Mouse (Mus musculus) gastrocnemius, adult 2 months (tissue): Measurements from ENCODE around the gene Lhfpl2. TPM values are rescaled to one million over a fixed set of nuclear protein-coding genes. Genes with fewer than 3 reads are reported as not detected.
A peak's percentile ranks its signal among the peaks of the same experiment; 100 is the strongest.

ENCODE experiments used
- DNase-seq: peaks from one replicate; pipeline ENCODE4 v3.0.0; 2022
- H3K27ac ChIP-seq: fragments of 200-600 bp; 2 replicates; pipeline ENCODE4 v1.8.1; 2022; ENCODE audit warnings: mild to moderate bottlenecking
- H3K4me3 ChIP-seq: fragments of 200-600 bp; 2 replicates; pipeline ENCODE4 v1.8.1; 2022; ENCODE audit warnings: mild to moderate bottlenecking, moderate library complexity
- CTCF ChIP-seq: fragments of 200-600 bp; IDR thresholded peaks from 2 replicates; pipeline ENCODE4 v1.8.1; 2022; ENCODE audit warnings: antibody characterized with exemption, mild to moderate bottlenecking, moderate library complexity
- intact Hi-C: fragments of 180-260 bp; cut with DNase I; formaldehyde crosslinking; loops from one replicate; pipeline ENCODE4 v1.15.1; 2025
- total RNA-seq, 2 experiments: library from RNA; stranded (reverse); gene quantifications; 2 replicates each; pipeline ENCODE4 v1.2.3; 2021

Gene Lhfpl2
- total RNA-seq, 2 experiments from 2014 or later, result 1.5 to 4.2 TPM

- Histone ChIP-seq H3K27ac (no peak overlapping the region), H3K4me3 (no peak overlapping the region)
- intact Hi-C loops, result no loop called here
- no peak for TF ChIP-seq CTCF
- no peak for DNase-seq
Observed at GRCm38 (mm10) chr13:94110556-94110955, 53.0 kb downstream of the Lhfpl2 start.

- Histone ChIP-seq H3K4me3 (no peak overlapping the region), H3K27ac (no peak overlapping the region)
- no peak for TF ChIP-seq CTCF
- intact Hi-C loops, result no loop called here
- peak; percentile 65 for DNase-seq
Observed at GRCm38 (mm10) chr13:94115476-94115875, 57.9 kb downstream of the Lhfpl2 start.

GRCm38 (mm10) chr13:94116705-94117410 is 59.3 kb downstream of the Lhfpl2 start:
- intact Hi-C loops, result no loop called here
- peak overlapping the region; percentile 32; the same call in 1 of the 2 replicates for H3K27ac ChIP-seq
- peak overlapping the region; percentile 53 for H3K4me3 ChIP-seq
- TF ChIP-seq CTCF, result no peak
- DNase-seq, result no peak

GRCm38 (mm10) chr13:94117522-94117921 is 59.9 kb downstream of the Lhfpl2 start:
- DNase-seq, result peak; percentile 47
- H3K27ac ChIP-seq, result no peak overlapping the region
- intact Hi-C loops, result no loop called here
- H3K4me3 ChIP-seq, result no peak overlapping the region; the same call in 1 of the 2 replicates
- TF ChIP-seq CTCF, result peak; percentile 24; the same call in 1 of the 2 replicates

GRCm38 (mm10) chr13:94118091-94118490 is 60.5 kb downstream of the Lhfpl2 start:
- intact Hi-C loops, result no loop called here
- H3K27ac ChIP-seq, result no peak overlapping the region
- TF ChIP-seq CTCF, result peak; percentile 42
- DNase-seq, result no peak
- H3K4me3 ChIP-seq, result no peak overlapping the region

- intact Hi-C loops, result no loop called here
- Histone ChIP-seq H3K27ac (no peak overlapping the region), H3K4me3 (no peak overlapping the region)
- DNase-seq, result no peak
- TF ChIP-seq CTCF, result no peak
Observed at GRCm38 (mm10) chr13:94119309-94119708, 61.7 kb downstream of the Lhfpl2 start.

GRCm38 (mm10) chr13:94122703-94123592 is 65.4 kb downstream of the Lhfpl2 start:
- Histone ChIP-seq H3K27ac (no peak overlapping the region), H3K4me3 (no peak overlapping the region)
- no peak for TF ChIP-seq CTCF
- peak; percentile 74 for DNase-seq
- intact Hi-C loops, result no loop called here

GRCm38 (mm10) chr13:94130394-94130793 is 72.8 kb downstream of the Lhfpl2 start:
- peak overlapping the region; percentile 35; the same call in 1 of the 2 replicates for H3K27ac ChIP-seq
- intact Hi-C loops, result no loop called here
- no peak for TF ChIP-seq CTCF
- no peak overlapping the region for H3K4me3 ChIP-seq
- no peak for DNase-seq

GRCm38 (mm10) chr13:94131135-94131534 is 73.5 kb downstream of the Lhfpl2 start:
- DNase-seq, result no peak
- Histone ChIP-seq H3K27ac (no peak overlapping the region), H3K4me3 (no peak overlapping the region)
- no peak for TF ChIP-seq CTCF
- intact Hi-C loops, result no loop called here

GRCm38 (mm10) chr13:94132187-94132995 is 74.8 kb downstream of the Lhfpl2 start:
- peak overlapping the region; percentile 2; the same call in 1 of the 2 replicates for H3K27ac ChIP-seq
- H3K4me3 ChIP-seq, result peak overlapping the region; percentile 23
- peak; percentile 48 for DNase-seq
- no peak for TF ChIP-seq CTCF
- intact Hi-C loops, result no loop called here

GRCm38 (mm10) chr13:94134646-94135045 is 77.0 kb downstream of the Lhfpl2 start:
- intact Hi-C loops, result no loop called here
- no peak for TF ChIP-seq CTCF
- peak overlapping the region; percentile 53 for H3K27ac ChIP-seq
- DNase-seq, result no peak
- H3K4me3 ChIP-seq, result no peak overlapping the region

GRCm38 (mm10) chr13:94135180-94135579 is 77.6 kb downstream of the Lhfpl2 start:
- DNase-seq, result peak; percentile 74
- intact Hi-C loops, result no loop called here
- no peak for TF ChIP-seq CTCF
- peak overlapping the region; percentile 53 for H3K27ac ChIP-seq
- H3K4me3 ChIP-seq, result no peak overlapping the region
